Mouse (Mus musculus): ENCODE measurements around the gene Entpd2.

DNA sequence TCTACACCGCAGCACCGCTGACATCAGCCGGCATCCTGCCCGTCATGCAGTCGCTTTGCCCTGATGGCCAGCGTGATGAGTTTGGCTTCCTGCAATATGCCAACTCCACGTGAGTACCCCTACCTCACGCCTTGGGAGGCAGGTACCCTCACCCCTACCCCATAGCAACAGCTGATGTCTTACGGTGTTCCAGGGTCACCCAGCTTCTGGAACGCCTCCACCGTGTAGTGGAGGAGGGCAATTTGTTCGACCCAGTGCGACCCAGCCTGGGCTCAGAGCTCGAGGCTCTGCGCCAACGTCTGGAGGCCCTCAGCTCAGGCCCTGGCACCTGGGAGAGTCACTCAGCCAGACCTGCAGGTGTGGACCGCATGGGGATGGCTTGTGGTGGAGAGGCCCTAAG lies 37.4 kb downstream of the Entpd2 start:
- TF ChIP-seq GATA1 (IDR thresholded peaks at IDR 0.05; ENCODE audit: low read length) (no peak), TAL1 (IDR thresholded peaks at IDR 0.05; ENCODE audit: low read length) (no peak)

Measured in erythroblast, embryonic 14.5 days (primary cell).